Mouse (Mus musculus): ENCODE measurements around the gene Clic5. TPM values are rescaled to one million over a fixed set of nuclear protein-coding genes. Genes with fewer than 3 reads are reported as not detected.
A peak's percentile ranks its signal among the peaks of the same experiment; 100 is the strongest.

Gene Clic5
- polyA plus RNA-seq, 1 experiment: 19.0 TPM

GRCm38 (mm10) chr17:44189696-44190095 is 1.3 kb downstream of the Clic5 start:
- no peak for DNase-seq (ENCODE audit: low read depth, low spot score)
- 6% methylated on average over 11 of the region's 11 CpGs for WGBS

- no peak for DNase-seq (ENCODE audit: low read depth, low spot score)
- 75% methylated on average over 7 of the region's 7 CpGs for WGBS
These were observed 1.9 kb downstream of the Clic5 start for GRCm38 (mm10) chr17:44190246-44190645.

- 24% methylated on average over 3 of the region's 3 CpGs for whole genome bisulfite sequencing
- DNase-seq (ENCODE audit: low read depth, low spot score): peak; percentile 95
These were observed 4.6 kb downstream of the Clic5 start for GRCm38 (mm10) chr17:44192981-44193380.

- DNase-seq (ENCODE audit: low read depth, low spot score): peak; percentile 54
- 24% methylated on average over 4 of the region's 4 CpGs for WGBS
These were observed 10.8 kb downstream of the Clic5 start for GRCm38 (mm10) chr17:44199158-44199557.

- peak; percentile 91 for DNase-seq (ENCODE audit: low read depth, low spot score)
- WGBS: 23% methylated on average over 5 of the region's 5 CpGs
These were observed 14.6 kb downstream of the Clic5 start for GRCm38 (mm10) chr17:44202952-44203351.

- WGBS: 81% methylated on average over 1 of the region's 1 CpGs
- DNase-seq (ENCODE audit: low read depth, low spot score): no peak
These were observed 16.4 kb downstream of the Clic5 start for GRCm38 (mm10) chr17:44204787-44205186.

- no peak for DNase-seq (ENCODE audit: low read depth, low spot score)
- 70% methylated on average over 3 of the region's 3 CpGs for WGBS
These were observed 17.2 kb downstream of the Clic5 start for GRCm38 (mm10) chr17:44205562-44205961.

- 88% methylated on average over 4 of the region's 4 CpGs for WGBS
- DNase-seq (ENCODE audit: low read depth, low spot score): no peak
These were observed 20.5 kb downstream of the Clic5 start for GRCm38 (mm10) chr17:44208900-44209299.

- DNase-seq (ENCODE audit: low read depth, low spot score): no peak
- WGBS: 82% methylated on average over 5 of the region's 5 CpGs
These were observed 24.7 kb downstream of the Clic5 start for GRCm38 (mm10) chr17:44212960-44213619.

- 91% methylated on average over 9 of the region's 9 CpGs for WGBS
- DNase-seq (ENCODE audit: low read depth, low spot score): no peak
These were observed 26.9 kb downstream of the Clic5 start for GRCm38 (mm10) chr17:44215196-44215799.

- 85% methylated on average over 2 of the region's 2 CpGs for WGBS
- DNase-seq (ENCODE audit: low read depth, low spot score): no peak
These were observed 28.8 kb downstream of the Clic5 start for GRCm38 (mm10) chr17:44217185-44217584.

GRCm38 (mm10) chr17:44219943-44220342 is 31.6 kb downstream of the Clic5 start:
- DNase-seq (ENCODE audit: low read depth, low spot score): no peak
- 70% methylated on average over 2 of the region's 2 CpGs for WGBS

- 92% methylated on average over 5 of the region's 5 CpGs for WGBS
- no peak for DNase-seq (ENCODE audit: low read depth, low spot score)
These were observed 40.0 kb downstream of the Clic5 start for GRCm38 (mm10) chr17:44228428-44228827.

- DNase-seq (ENCODE audit: low read depth, low spot score): no peak
- 38% methylated on average over 10 of the region's 10 CpGs for WGBS
These were observed 41.7 kb downstream of the Clic5 start for GRCm38 (mm10) chr17:44230083-44230482.

- 5% methylated on average over 10 of the region's 10 CpGs for WGBS
- peak; percentile 71 for DNase-seq (ENCODE audit: low read depth, low spot score)
These were observed 50.8 kb downstream of the Clic5 start for GRCm38 (mm10) chr17:44239030-44239721.

GRCm38 (mm10) chr17:44240742-44241141 is 52.4 kb downstream of the Clic5 start:
- WGBS: 100% methylated on average over 2 of the region's 2 CpGs
- no peak for DNase-seq (ENCODE audit: low read depth, low spot score)

- 85% methylated on average over 5 of the region's 5 CpGs for WGBS
- no peak for DNase-seq (ENCODE audit: low read depth, low spot score)
These were observed 55.7 kb downstream of the Clic5 start for GRCm38 (mm10) chr17:44244096-44244495.

GRCm38 (mm10) chr17:44244625-44245024 is 56.2 kb downstream of the Clic5 start:
- DNase-seq (ENCODE audit: low read depth, low spot score): no peak
- WGBS: 57% methylated on average over 7 of the region's 7 CpGs

- 56% methylated on average over 9 of the region's 9 CpGs for WGBS
- DNase-seq (ENCODE audit: low read depth, low spot score): no peak
These were observed 57.8 kb downstream of the Clic5 start for GRCm38 (mm10) chr17:44246153-44246700.

GRCm38 (mm10) chr17:44249544-44249943 is 61.2 kb downstream of the Clic5 start:
- WGBS: 60% methylated on average over 4 of the region's 4 CpGs
- DNase-seq (ENCODE audit: low read depth, low spot score): no peak

GRCm38 (mm10) chr17:44252653-44253052 is 64.3 kb downstream of the Clic5 start:
- 59% methylated on average over 3 of the region's 3 CpGs for WGBS
- DNase-seq (ENCODE audit: low read depth, low spot score): no peak

All from large intestine, adult 2 months (tissue).